Mouse (Mus musculus) heart, embryonic 13.5 days (tissue): ENCODE measurements around the gene Gpr156. TPM values are rescaled to one million over a fixed set of nuclear protein-coding genes. Genes with fewer than 3 reads are reported as not detected.

Experiments used
- ATAC-seq: fragments of 200-750 bp; cut with Nextera tagmentation; 2 replicates; pipeline ENCODE4 v1.8.0; 2017; ENCODE audit warnings: moderate TSS enrichment; ENCODE audit not compliant: insufficient number of reproducible peaks, low FRiP score, low TSS enrichment; ENCODE audit errors: extremely low read depth
- H3K27ac ChIP-seq: fragments of 300-500 bp; sonication (generic); replicated peaks from 2 replicates; pipeline ENCODE4 v1.5.1; 2015; ENCODE audit warnings: moderate library complexity, mild to moderate bottlenecking, inconsistent platforms
- H3K27me3 ChIP-seq: fragments of 300-500 bp; sonication (generic); replicated peaks from 2 replicates; pipeline ENCODE4 v1.6.1; 2015; ENCODE audit warnings: mild to moderate bottlenecking, inconsistent platforms
- H3K36me3 ChIP-seq: fragments of 300-500 bp; sonication (generic); 2 replicates; pipeline ENCODE4 v1.6.1; 2015; ENCODE audit warnings: mild to moderate bottlenecking, inconsistent platforms
- H3K4me1 ChIP-seq: fragments of 300-500 bp; sonication (generic); 2 replicates; pipeline ENCODE4 v1.6.1; 2015; ENCODE audit warnings: inconsistent platforms
- H3K4me2 ChIP-seq: fragments of 300-500 bp; sonication (generic); 2 replicates; pipeline ENCODE4 v1.6.1; 2015; ENCODE audit warnings: inconsistent platforms, mild to moderate bottlenecking, moderate library complexity
- H3K4me3 ChIP-seq: fragments of 300-500 bp; sonication (generic); 2 replicates; pipeline ENCODE4 v1.5.1; 2015; ENCODE audit warnings: moderate library complexity, mild to moderate bottlenecking, inconsistent platforms
- H3K9ac ChIP-seq: fragments of 300-500 bp; sonication (generic); 2 replicates; pipeline ENCODE4 v1.6.1; 2015; ENCODE audit warnings: inconsistent platforms, mild to moderate bottlenecking, moderate library complexity
- H3K9me3 ChIP-seq: fragments of 300-500 bp; sonication (generic); 2 replicates; pipeline ENCODE4 v1.6.1; 2016; ENCODE audit warnings: inconsistent platforms
- WGBS: fragments of 180-500 bp; shearing (Covaris S2); methylation state at CpG from one replicate; pipeline ENCODE4 v1.1.7; 2015; ENCODE audit warnings: mixed read lengths; 5-methylcytosine and 5-hydroxymethylcytosine counted together
- polyA plus RNA-seq: library from polyadenylated mRNA; unstranded; fragments of >200 nt; fragmentation: Nextera tagmentation; extraction: Ambion mirVana; gene quantifications from 2 replicates; pipeline ENCODE4 v1.2.1, GENCODE M21; 2015

The Gpr156 gene
- polyA plus RNA-seq, 1 experiment from 2014 or later: 0.47 TPM

DNA sequence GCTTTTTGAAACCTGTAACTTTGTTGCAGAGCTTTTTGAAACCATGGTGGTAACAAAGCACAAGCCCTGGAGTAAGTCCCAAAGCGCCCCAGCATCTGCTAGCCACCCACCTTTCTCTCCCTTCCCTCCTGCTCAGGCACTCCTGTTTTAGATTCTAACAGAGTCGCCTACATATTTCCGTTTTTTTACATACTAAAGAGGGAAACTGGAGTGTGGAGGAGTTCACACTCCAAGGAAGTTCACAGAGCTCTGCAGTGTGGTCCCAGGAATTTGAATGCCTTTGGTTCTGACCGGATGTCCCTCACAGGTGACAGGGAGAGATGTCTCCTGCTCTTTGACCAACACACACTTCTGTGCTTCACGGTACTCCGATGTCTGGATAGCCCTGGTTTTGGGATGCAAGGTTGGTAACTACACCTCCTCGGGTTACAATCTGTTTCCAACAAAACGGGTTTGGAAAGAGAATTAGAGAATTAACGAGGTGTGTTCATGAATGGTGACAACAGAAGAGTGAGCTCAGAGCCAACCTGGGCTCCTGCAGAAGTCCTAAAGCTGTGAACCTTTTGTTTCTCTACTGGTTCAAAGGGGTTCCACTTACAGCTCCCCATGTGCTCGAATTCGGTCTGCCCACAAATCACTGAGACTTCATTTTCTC, 72.0 kb downstream of the Gpr156 start:
- 48% methylated on average over 11 of the region's 11 CpGs for WGBS
- no peak for ATAC-seq
- Histone ChIP-seq H3K4me3 (no peak overlapping the region), H3K9ac (no peak overlapping the region), H3K36me3 (no peaks in the 10 kb centered on the region), H3K4me1 (peaks cover 33% of the 10 kb centered on the region), H3K27ac (no peak overlapping the region), H3K4me2 (no peak overlapping the region), H3K27me3 (no peaks in the 10 kb centered on the region), H3K9me3 (no peaks in the 10 kb centered on the region)

DNA sequence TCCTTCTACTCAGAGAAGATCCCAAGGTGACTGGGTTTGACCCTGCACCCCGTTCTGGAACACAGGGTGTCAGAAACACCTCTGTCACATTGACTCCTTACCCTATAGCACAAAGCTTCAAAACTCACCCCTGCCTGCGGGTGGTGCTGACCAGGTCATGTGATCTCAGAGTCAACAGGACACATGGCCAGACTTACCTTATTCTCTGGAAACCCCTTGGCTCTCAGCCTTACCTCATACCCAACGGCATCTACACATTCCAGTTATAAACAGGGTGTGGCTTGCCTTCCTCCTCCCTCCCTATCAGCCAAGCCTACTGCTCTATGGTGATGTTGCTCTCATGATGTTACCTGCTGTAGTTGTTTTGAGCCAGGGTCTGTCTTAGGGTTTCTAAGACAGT, 73.5 kb downstream of the Gpr156 start:
- Histone ChIP-seq H3K4me2 (no peak overlapping the region), H3K27ac (no peak overlapping the region), H3K9me3 (no peaks in the 10 kb centered on the region), H3K36me3 (no peaks in the 10 kb centered on the region), H3K4me1 (peaks cover 38% of the 10 kb centered on the region), H3K27me3 (no peaks in the 10 kb centered on the region), H3K9ac (no peak overlapping the region), H3K4me3 (no peak overlapping the region)
- ATAC-seq: no peak
- 49% methylated on average over 3 of the region's 3 CpGs for WGBS

DNA sequence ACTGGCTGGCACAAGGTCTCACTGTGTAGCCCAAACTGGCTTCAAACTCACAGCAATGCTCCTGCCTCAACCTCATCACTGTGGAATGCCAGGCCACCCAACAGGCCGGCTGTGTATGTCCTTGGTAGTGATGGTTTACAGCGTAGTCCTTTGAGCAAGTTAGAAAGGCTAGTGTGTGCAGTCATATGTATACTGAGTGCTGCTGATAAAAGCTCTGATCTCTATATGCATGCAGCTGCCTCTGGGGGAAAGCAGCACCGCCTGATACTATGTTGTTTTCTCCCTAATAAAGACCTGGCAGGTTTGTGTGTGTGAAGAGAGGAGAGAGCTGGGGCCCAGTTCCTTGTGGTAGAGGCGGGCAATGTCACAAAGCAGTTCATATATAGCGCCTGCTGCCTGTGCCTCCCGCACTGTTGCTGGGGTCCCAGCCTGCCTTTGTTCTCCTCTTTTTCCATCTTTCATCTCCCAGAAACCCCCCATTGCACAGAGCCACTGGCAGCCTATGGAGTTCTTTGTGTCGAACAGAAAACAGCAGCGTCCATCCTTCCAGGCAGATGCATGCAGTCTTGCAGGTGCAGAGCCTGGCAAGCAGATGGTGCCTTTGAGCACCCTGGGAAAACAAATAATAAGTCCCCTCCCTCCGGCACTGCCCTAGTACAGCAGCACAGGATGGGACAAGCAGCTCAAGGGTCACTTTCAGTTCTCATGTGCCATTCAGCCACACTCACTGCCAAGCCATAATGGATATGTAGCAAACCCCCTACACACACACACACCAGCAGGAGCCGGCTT, 74.5 kb downstream of the Gpr156 start:
- H3K27me3 ChIP-seq: no peaks in the 10 kb centered on the region
- H3K9me3 ChIP-seq: no peaks in the 10 kb centered on the region
- no peak overlapping the region for H3K4me2 ChIP-seq
- no peak overlapping the region for H3K27ac ChIP-seq
- no peaks in the 10 kb centered on the region for H3K36me3 ChIP-seq
- peaks cover 41% of the 10 kb centered on the region for H3K4me1 ChIP-seq
- H3K4me3 ChIP-seq: no peak overlapping the region
- H3K9ac ChIP-seq: no peak overlapping the region
- WGBS: 53% methylated on average over 10 of the region's 10 CpGs
- no peak for ATAC-seq

DNA sequence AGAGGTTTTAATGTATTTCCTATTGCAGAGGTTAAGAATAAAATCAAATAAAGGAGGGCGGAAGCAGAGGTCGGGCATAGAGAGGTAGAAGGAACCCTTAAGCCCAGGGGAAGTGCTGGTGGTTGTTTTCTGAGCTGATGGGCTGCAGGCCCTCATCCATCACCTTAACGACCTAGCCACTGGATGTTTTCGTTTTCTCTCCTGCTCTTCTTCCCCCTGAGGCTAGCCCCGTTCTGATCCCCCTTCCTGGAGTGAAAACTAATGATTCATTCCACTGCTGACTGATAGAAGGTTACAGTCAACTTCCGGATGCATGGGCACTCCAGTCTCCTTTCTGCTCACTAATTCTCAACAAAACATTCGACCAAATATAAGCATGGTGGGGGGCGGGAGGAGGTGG, 76.5 kb downstream of the Gpr156 start:
- Histone ChIP-seq H3K36me3 (no peaks in the 10 kb centered on the region), H3K4me2 (no peak overlapping the region), H3K9me3 (no peaks in the 10 kb centered on the region), H3K4me3 (no peak overlapping the region), H3K27ac (no peak overlapping the region), H3K27me3 (no peaks in the 10 kb centered on the region), H3K4me1 (peaks cover 37% of the 10 kb centered on the region), H3K9ac (no peak overlapping the region)
- WGBS: 33% methylated on average over 8 of the region's 8 CpGs
- no peak for ATAC-seq

DNA sequence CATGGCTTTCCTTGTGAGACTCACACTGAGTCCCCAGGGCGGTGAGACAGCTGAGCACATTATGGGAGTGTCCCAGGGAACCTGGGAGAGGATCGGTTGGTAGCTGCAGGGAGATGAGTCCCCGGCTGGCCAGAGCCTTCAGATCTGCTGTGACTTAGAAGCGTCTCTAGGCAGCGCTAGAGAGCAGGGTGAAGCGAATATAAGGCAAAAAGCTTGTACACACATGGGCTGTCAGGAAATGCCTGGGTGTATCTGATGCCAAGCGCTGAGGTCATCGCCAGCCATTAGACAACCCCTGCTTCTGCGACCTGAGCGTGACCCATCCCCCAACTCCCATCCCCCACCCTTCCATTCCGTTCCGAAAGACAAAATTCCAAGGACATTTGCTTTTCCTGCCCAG, 78.4 kb downstream of the Gpr156 start:
- Histone ChIP-seq H3K27ac (peak overlapping the region; percentile 25; the same call in 1 of the 2 replicates), H3K4me1 (peaks cover 28% of the 10 kb centered on the region), H3K36me3 (no peaks in the 10 kb centered on the region), H3K4me2 (peak overlapping the region; percentile 60), H3K4me3 (peak overlapping the region; percentile 14; the same call in 1 of the 2 replicates), H3K9ac (no peak overlapping the region), H3K9me3 (no peaks in the 10 kb centered on the region), H3K27me3 (no peaks in the 10 kb centered on the region)
- 12% methylated on average over 12 of the region's 12 CpGs for WGBS
- peak; percentile 25; the same call in 1 of the 2 replicates for ATAC-seq

DNA sequence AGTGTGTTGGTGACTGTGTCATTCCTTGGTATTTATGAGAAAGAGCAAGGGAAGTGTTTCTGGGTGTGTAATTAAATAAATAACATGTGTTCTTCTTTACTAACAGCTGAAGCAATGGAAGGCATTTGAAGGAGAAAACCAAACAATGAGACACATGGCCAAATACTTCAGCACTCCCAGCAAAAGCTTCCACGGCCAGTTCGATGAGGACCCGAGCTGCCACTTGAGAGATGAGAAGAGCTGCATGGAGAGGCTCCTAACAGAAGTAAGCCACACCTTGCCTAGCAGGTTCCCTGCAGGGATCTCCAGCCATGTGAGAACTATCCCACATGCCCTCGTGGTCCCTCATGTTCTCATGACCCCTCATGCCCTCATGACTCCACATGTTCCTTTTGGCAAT, 81.5 kb downstream of the Gpr156 start:
- no peaks in the 10 kb centered on the region for H3K9me3 ChIP-seq
- no peak for ATAC-seq
- no peak overlapping the region for H3K4me2 ChIP-seq
- peaks cover 12% of the 10 kb centered on the region; the same call in 1 of the 2 replicates for H3K4me1 ChIP-seq
- H3K9ac ChIP-seq: no peak overlapping the region
- no peak overlapping the region for H3K27ac ChIP-seq
- no peak overlapping the region for H3K4me3 ChIP-seq
- no peaks in the 10 kb centered on the region for H3K36me3 ChIP-seq
- H3K27me3 ChIP-seq: no peaks in the 10 kb centered on the region
- WGBS: 51% methylated on average over 4 of the region's 4 CpGs

DNA sequence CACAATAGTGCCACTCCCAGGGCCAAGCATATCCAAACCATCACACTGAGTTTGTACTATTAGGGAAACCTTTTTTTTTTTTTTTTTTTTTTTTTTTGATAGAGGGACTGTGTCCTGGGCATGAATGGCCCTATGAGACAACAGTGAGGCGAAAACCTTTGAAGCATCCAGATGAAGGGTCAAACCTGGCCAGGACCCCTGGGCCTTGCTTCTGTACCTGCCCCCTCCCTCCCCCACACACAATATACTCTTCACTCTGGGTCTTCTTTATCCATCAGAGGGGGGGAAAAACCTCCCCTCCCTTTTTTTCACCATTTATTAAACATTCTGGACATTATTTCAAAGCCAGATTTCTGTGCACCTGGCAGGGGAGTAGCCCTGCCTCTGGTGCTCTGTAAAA, 83.5 kb downstream of the Gpr156 start:
- H3K4me2 ChIP-seq: no peak overlapping the region
- H3K4me1 ChIP-seq: peaks cover 4% of the 10 kb centered on the region; the same call in 1 of the 2 replicates
- no peak overlapping the region for H3K27ac ChIP-seq
- WGBS: 85% methylated on average over 1 of the region's 1 CpGs
- H3K36me3 ChIP-seq: no peaks in the 10 kb centered on the region
- no peak overlapping the region for H3K9ac ChIP-seq
- H3K27me3 ChIP-seq: no peaks in the 10 kb centered on the region
- H3K9me3 ChIP-seq: no peaks in the 10 kb centered on the region
- no peak overlapping the region for H3K4me3 ChIP-seq
- no peak for ATAC-seq

DNA sequence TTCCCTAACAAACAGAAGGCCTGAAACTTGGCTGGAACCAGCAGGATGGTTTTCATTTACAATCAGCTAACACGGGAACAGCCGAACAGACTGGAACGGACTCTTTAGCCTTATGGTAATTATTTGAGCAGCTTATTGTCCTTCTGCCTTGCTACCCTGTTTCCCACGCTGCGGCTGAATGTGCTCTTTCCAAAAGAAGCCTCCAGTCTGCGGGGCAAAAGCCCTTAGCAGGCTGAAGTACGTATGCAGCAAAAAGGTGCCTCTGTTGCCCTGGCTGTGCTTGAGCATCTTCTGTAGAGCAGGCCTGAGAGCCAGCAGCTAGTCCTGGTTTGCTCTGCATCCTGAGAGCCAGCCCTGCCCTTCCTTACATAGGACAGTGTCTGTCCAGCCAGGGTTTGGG, 83.9 kb downstream of the Gpr156 start:
- Histone ChIP-seq H3K4me1 (peaks cover under 1% of the 10 kb centered on the region; the same call in 1 of the 2 replicates), H3K9ac (no peak overlapping the region), H3K4me2 (no peak overlapping the region), H3K9me3 (no peaks in the 10 kb centered on the region), H3K4me3 (no peak overlapping the region), H3K36me3 (no peaks in the 10 kb centered on the region), H3K27ac (no peak overlapping the region), H3K27me3 (no peaks in the 10 kb centered on the region)
- no peak for ATAC-seq
- 76% methylated on average over 7 of the region's 7 CpGs for WGBS

DNA sequence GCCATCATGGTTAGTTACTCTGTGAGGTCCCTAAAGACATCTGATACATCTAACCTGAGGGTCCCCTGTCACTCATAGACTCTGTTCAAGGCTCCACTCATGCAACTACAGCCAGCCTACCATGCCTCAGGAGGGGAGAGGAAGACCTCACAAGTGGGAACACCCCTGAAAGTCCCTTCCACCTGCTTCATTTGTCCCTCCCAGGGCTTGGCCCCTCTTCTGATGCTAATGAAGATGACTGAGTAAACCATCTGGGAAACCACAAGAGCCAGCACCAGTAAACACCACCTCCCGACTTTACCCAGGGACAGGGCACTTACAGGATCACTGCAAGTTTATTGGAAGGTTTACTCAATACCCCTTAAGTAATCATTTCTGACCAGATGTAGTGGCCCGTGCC, 85.5 kb downstream of the Gpr156 start:
- H3K4me2 ChIP-seq: no peak overlapping the region
- H3K36me3 ChIP-seq: no peaks in the 10 kb centered on the region
- H3K27me3 ChIP-seq: no peaks in the 10 kb centered on the region
- no peak for ATAC-seq
- WGBS: 51% methylated on average over 2 of the region's 2 CpGs
- H3K4me1 ChIP-seq: 0 out of 2 replicates have a peak, but pooled peaks cover 6% of the 10 kb centered on the region
- H3K9me3 ChIP-seq: no peaks in the 10 kb centered on the region
- no peak overlapping the region for H3K9ac ChIP-seq
- H3K27ac ChIP-seq: no peak overlapping the region
- H3K4me3 ChIP-seq: no peak overlapping the region

DNA sequence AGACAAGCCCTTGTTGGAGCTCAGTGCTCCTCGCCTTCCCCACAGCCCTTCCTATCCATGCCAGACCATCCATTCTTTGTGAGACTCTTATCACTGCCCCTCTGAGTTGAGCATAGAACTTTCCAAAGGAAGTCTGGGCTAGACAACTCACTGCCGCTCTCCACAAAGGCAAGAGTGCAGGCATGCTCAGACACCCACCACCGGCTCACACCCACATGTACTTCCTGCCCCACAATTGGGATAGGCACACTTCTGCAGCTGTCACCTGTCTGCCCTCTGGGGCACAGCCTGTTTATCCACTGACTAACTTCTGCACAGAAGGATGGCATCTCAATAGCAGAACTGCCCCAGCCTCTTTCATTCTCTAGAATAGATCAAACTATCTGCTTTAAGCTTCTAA, 86.2 kb downstream of the Gpr156 start:
- H3K9me3 ChIP-seq: no peaks in the 10 kb centered on the region
- no peaks in the 10 kb centered on the region for H3K27me3 ChIP-seq
- H3K4me1 ChIP-seq: 0 out of 2 replicates have a peak, but pooled peaks cover 6% of the 10 kb centered on the region
- no peaks in the 10 kb centered on the region for H3K36me3 ChIP-seq
- no peak overlapping the region for H3K4me3 ChIP-seq
- ATAC-seq: no peak
- H3K9ac ChIP-seq: no peak overlapping the region
- WGBS: 50% methylated on average over 3 of the region's 3 CpGs
- H3K4me2 ChIP-seq: no peak overlapping the region
- no peak overlapping the region for H3K27ac ChIP-seq

DNA sequence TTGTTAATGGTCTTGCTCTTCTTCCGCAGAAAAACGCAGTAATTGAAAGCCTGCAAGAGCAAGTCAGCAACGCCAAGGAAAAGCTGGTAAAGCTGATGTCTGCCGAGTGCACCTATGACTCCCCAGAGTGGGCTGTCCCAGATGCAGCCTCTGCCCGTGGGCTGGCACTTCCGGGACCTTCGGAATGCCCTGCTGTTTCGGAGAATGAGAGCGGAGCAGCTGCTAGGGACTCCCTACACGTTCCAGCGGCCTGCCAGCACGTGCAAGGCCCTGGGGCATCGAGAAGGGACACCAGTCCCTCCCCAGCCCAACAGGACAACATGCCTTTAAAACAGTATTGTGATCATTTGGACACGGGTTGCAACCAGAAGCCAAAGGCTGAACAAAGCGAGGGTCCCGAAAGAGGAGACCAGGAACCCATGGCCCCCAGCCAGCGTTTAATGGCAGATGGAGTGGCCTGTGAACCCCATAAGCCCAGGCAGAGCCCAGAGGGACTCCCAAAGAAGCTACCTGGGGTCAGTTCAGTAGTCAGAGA, 88.3 kb downstream of the Gpr156 start:
- Histone ChIP-seq H3K9ac (no peak overlapping the region), H3K4me1 (peaks cover 12% of the 10 kb centered on the region), H3K4me3 (no peak overlapping the region), H3K27me3 (no peaks in the 10 kb centered on the region), H3K9me3 (no peaks in the 10 kb centered on the region), H3K27ac (no peak overlapping the region), H3K36me3 (no peaks in the 10 kb centered on the region), H3K4me2 (no peak overlapping the region)
- 84% methylated on average over 17 of the region's 17 CpGs for WGBS
- no peak for ATAC-seq
